Mouse (Mus musculus) bone marrow macrophage, adult 2 months (primary cell): ENCODE results near the gene Dixdc1.

ENCODE experiments used
- CTCF ChIP-seq: IDR thresholded peaks from 2 replicates; pipeline ENCODE4 v1.5.1; 2012; ENCODE audit warnings: low read depth, mild to moderate bottlenecking, low read length, moderate library complexity
- POLR2A ChIP-seq: IDR thresholded peaks from 2 replicates; pipeline ENCODE4 v1.6.1; 2012; ENCODE audit warnings: mild to moderate bottlenecking, low read depth, low read length, borderline replicate concordance

DNA sequence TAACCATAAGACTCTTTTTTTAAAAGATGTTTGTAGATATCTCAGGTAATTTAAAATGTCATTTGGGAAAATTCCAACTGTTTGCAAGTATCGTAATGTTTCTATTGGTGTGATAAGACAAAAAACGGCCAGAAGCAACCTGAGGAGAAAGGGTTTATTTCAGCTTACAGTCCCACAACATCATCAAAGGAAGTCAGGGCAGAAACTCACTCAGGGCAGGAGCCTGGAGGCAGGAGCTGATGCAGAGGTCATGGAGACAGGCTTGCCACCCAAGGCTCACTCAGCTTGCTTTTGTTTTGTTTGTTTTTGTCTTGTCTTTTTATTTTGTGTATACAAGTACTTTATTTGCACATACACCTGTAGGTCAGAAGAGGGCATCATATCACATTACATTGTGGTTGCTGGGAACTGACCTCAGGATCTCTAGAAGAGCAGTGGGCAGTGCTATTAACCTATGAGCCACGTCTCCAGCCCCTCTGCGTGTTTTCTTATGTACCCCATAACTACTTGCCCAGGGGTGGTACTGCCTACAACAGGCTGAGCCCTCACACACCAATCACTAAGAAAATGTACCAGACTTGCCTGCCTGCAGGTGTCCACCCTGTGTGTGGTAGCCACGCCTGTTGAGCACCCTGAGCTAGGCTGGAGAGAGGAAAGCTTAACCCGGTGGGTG lies 107.2 kb downstream of the Dixdc1 start:
- TF ChIP-seq POLR2A (no peak), CTCF (no peak)
